Mouse (Mus musculus) limb, embryonic 12.5 days (tissue): Measurements from ENCODE around the gene Skil. TPM values are rescaled to one million over a fixed set of nuclear protein-coding genes. Genes with fewer than 3 reads are reported as not detected.
A peak's percentile ranks its signal among the peaks of the same experiment; 100 is the strongest.

Experiments
- ATAC-seq: fragments of 200-750 bp; cut with Nextera tagmentation; 2 replicates; pipeline ENCODE4 v1.8.0; 2017; ENCODE audit warnings: low read depth, moderate TSS enrichment; ENCODE audit not compliant: insufficient number of reproducible peaks, insufficient read depth, low FRiP score, low TSS enrichment
- H3K27ac ChIP-seq: fragments of 300-500 bp; sonication (generic); 2 replicates; pipeline ENCODE4 v1.5.1; 2016; ENCODE audit warnings: mild to moderate bottlenecking, moderate library complexity
- H3K27me3 ChIP-seq: fragments of 300-500 bp; sonication (generic); 2 replicates; pipeline ENCODE4 v1.6.1; 2016; ENCODE audit warnings: mild to moderate bottlenecking, moderate library complexity
- H3K36me3 ChIP-seq: fragments of 300-500 bp; sonication (generic); 2 replicates; pipeline ENCODE4 v1.6.1; 2016; ENCODE audit warnings: mild to moderate bottlenecking, moderate library complexity
- H3K4me1 ChIP-seq: fragments of 300-500 bp; sonication (generic); replicated peaks from 2 replicates; pipeline ENCODE4 v1.6.1; 2016
- H3K4me2 ChIP-seq: fragments of 300-500 bp; sonication (generic); 2 replicates; pipeline ENCODE4 v1.6.1; 2016; ENCODE audit warnings: mild to moderate bottlenecking, moderate library complexity
- H3K4me3 ChIP-seq: fragments of 300-500 bp; sonication (generic); replicated peaks from 2 replicates; pipeline ENCODE4 v1.5.1; 2016; ENCODE audit warnings: mild to moderate bottlenecking
- H3K9ac ChIP-seq: fragments of 300-500 bp; sonication (generic); replicated peaks from 2 replicates; pipeline ENCODE4 v1.6.1; 2016; ENCODE audit warnings: mild to moderate bottlenecking, moderate library complexity
- H3K9me3 ChIP-seq: fragments of 300-500 bp; sonication (generic); 2 replicates; pipeline ENCODE4 v1.6.1; 2016; ENCODE audit warnings: mild to moderate bottlenecking, moderate library complexity
- WGBS: fragments of 180-500 bp; shearing (Covaris S2); methylation state at CpG from one replicate; pipeline ENCODE4 v1.1.7; 2016; 5-methylcytosine and 5-hydroxymethylcytosine counted together
- polyA plus RNA-seq: library from polyadenylated mRNA; unstranded; fragments of >200 nt; fragmentation: Nextera tagmentation; extraction: Ambion mirVana; gene quantifications from 2 replicates; pipeline ENCODE4 v1.2.1, GENCODE M21; 2016

Gene Skil
- polyA plus RNA-seq, 1 experiment from 2014 or later = 36.2 TPM

DNA sequence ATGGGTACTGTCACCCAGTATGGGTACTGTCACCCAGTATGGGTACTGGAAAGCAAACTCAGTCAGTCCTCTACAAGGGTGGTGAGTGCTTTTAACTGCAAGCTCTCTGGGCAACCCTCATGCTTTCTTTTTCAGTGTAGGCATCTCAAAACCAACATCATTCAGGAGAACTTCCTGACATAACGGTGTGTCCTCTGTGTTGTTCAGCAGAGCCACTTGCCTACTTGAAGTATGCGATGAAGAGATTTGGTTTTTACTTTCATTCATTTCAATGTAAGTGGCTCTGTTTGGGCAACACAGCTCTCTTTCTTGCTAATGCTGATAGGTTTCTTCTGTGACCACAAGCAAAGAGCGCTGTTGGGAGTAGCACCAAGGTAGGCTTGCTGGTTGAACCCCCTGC, 9.9 kb upstream of the Skil start:
- no peak overlapping the region for H3K27ac ChIP-seq
- H3K36me3 ChIP-seq = no peaks in the 10 kb centered on the region
- WGBS = 92% methylated on average over 3 of the region's 3 CpGs
- H3K9ac ChIP-seq = no peak overlapping the region
- H3K4me2 ChIP-seq = no peak overlapping the region
- H3K27me3 ChIP-seq = no peaks in the 10 kb centered on the region
- H3K9me3 ChIP-seq = no peaks in the 10 kb centered on the region
- no peak overlapping the region for H3K4me3 ChIP-seq
- ATAC-seq = no peak
- H3K4me1 ChIP-seq = peaks cover 16% of the 10 kb centered on the region

DNA sequence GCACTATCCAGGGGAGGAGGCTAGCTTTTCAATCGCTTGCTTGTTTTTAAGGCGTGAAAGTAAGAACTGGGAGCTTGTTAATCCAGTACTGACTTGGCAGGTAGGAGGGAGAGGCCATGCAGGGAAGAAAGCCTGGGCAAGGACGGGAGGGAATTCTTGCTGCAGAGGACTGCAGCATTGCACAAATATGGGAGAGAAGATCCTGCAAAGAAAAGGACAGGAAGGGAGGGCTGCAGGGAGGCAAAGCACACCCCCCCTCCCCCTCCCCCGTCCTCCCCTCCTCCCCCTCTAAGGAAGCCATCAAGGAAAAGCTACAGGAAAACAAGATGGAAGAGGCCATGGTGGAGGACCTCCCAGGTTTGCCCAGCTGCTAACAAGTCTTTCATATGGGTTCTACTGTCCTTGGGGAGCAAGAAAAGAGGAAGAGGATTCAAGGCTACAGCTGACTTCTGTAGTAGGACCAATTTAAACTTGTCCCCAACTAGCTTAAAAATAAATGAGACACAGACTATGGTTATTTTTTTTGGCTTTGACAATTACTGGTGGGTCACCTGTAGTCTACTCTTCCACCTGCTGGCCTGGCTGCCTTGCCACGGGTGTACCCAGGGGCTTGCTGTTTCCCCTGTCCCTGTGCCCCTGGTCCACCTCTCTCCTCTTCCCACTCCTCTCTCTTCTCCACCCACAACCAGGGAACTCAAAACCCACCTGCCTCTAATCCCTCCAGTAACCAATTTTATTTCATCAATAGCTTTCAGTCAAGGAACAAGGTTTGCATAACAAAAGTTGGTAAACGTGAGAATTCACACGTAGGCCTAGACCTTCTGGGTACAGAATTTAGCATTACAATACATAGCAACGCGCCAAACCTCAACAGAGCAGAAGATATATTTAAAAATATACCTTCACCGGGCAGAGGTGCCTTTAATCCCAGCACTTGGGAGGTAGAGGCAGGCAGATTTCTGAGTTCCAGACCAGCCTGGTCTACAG, 5.8 kb upstream of the Skil start:
- Histone ChIP-seq H3K9me3 (no peaks in the 10 kb centered on the region), H3K36me3 (no peaks in the 10 kb centered on the region), H3K9ac (no peak overlapping the region), H3K4me3 (no peak overlapping the region), H3K4me1 (peaks cover 13% of the 10 kb centered on the region), H3K27me3 (no peaks in the 10 kb centered on the region), H3K4me2 (no peak overlapping the region), H3K27ac (peak overlapping the region; percentile 35; the same call in 1 of the 2 replicates)
- WGBS = 48% methylated on average over 9 of the region's 10 CpGs
- ATAC-seq = no peak

DNA sequence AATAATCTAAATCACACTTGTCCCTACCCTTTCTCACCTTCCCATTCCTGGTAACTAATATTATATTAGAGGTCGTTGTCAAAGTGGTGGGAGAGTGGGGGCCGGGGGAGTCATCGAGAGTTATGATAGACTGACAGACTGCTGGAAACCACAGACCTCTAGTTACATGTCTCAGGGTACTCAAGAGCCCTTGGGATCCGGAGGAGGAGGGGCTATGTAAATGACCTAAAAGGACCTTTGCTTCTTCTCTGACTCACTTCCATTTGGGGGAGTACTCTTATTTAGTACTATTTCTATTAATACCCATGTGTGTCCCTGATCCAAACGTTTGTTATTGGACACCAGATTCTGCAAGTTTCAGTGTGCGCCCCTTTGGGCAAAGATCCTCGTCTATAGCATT, 4.9 kb upstream of the Skil start:
- Histone ChIP-seq H3K4me2 (no peak overlapping the region), H3K4me1 (peaks cover 9% of the 10 kb centered on the region), H3K4me3 (no peak overlapping the region), H3K9me3 (no peaks in the 10 kb centered on the region), H3K27ac (no peak overlapping the region), H3K9ac (no peak overlapping the region), H3K27me3 (no peaks in the 10 kb centered on the region), H3K36me3 (no peaks in the 10 kb centered on the region)
- ATAC-seq = no peak
- 63% methylated on average over 7 of the region's 7 CpGs for WGBS

DNA sequence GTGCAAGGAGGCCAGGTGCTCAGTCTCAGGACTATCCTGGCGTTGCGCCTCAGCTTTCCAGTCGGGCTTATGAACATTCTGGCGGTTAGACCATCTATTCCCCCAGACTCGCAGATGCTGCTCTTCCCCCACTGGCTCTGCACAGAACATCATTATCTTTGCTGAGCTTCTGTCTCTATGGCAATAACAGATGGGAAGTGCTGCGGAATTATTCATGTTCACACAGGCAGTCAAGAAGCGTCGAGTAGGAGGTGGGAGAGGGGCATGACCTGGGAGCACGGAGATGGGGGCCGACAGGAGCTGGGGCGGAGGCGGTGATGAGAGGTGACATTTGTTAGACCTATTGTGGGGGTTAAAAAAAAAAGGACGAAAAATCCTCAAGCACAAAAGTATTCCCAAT, 1.7 kb upstream of the Skil start:
- Histone ChIP-seq H3K9me3 (no peaks in the 10 kb centered on the region), H3K4me1 (peaks cover 26% of the 10 kb centered on the region), H3K9ac (0 out of 2 replicates have a peak overlapping the region, but pooled peaks have one; percentile 34), H3K27me3 (no peaks in the 10 kb centered on the region), H3K4me3 (peak overlapping the region; percentile 95), H3K27ac (peak overlapping the region; percentile 99), H3K36me3 (peaks cover 11% of the 10 kb centered on the region), H3K4me2 (peak overlapping the region; percentile 74)
- no peak for ATAC-seq
- 2% methylated on average over 13 of the region's 13 CpGs for WGBS

DNA sequence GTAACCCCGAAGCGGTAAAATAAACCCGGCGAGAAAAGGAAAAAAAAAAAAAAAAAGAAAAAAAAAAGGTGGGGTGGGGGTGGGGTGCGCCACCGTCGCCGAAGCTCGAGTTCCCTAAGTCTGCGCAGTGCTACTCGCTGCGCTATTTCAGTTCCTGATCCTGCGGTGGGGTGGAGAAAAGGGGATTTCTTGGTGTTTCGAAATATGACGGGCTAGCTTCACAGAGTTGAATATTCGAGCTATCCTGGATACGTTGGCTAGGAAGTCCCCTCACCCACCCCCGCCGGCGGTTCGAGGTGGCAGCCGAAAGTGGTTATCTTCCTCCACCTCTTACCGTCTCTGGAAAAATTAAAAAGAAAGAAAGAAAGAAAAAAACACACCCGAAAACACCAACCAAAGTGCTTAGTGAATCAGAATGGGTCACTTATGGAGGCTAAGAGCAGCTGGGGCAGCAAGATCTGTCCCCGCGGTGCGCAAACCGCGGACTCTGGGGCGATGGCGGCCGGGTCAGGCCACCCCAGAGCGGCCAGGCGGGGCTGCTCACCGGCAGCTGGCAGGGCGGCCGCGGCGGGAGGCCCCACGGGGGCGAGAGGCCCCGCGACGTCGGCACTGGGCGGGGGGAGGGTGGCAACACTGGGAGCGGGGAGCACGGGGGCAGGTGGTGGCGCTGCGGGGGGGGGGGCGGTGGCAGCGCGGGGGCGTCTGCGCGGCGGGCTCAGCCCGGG, 1.1 kb upstream of the Skil start:
- ATAC-seq = peak; percentile 37
- Histone ChIP-seq H3K27ac (peak overlapping the region; percentile 99), H3K9ac (peak overlapping the region; percentile 94), H3K4me3 (peak overlapping the region; percentile 95), H3K27me3 (no peaks in the 10 kb centered on the region), H3K4me1 (peaks cover 29% of the 10 kb centered on the region), H3K36me3 (peaks cover 15% of the 10 kb centered on the region), H3K9me3 (no peaks in the 10 kb centered on the region), H3K4me2 (peak overlapping the region; percentile 74)
- under 1% methylated on average over 40 of the region's 58 CpGs for WGBS

DNA sequence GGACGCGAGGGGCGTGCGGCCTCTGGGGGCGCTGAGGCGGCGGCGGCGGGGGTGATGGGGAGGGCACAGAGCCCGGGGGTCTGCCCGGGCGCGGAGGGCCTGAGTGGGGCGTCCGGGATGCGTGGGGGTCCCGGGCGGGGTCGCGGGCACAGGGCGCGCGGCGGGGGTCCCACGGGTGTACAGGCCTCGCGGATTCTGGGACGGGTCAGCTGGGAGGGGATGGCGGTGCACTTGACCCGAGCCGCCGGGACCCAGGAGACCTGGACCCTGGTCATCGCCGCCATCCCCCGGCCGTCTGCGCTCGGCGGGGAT, 277 bp downstream of the Skil start:
- Histone ChIP-seq H3K27ac (peak overlapping the region; percentile 99), H3K4me1 (peaks cover 36% of the 10 kb centered on the region), H3K36me3 (peaks cover 15% of the 10 kb centered on the region), H3K4me2 (peak overlapping the region; percentile 74), H3K9ac (peak overlapping the region; percentile 94), H3K27me3 (no peaks in the 10 kb centered on the region), H3K9me3 (no peaks in the 10 kb centered on the region), H3K4me3 (peak overlapping the region; percentile 95)
- WGBS = under 1% methylated on average over 39 of the region's 39 CpGs
- 0 out of 2 replicates have a peak, but pooled peaks have one; percentile 16 for ATAC-seq

DNA sequence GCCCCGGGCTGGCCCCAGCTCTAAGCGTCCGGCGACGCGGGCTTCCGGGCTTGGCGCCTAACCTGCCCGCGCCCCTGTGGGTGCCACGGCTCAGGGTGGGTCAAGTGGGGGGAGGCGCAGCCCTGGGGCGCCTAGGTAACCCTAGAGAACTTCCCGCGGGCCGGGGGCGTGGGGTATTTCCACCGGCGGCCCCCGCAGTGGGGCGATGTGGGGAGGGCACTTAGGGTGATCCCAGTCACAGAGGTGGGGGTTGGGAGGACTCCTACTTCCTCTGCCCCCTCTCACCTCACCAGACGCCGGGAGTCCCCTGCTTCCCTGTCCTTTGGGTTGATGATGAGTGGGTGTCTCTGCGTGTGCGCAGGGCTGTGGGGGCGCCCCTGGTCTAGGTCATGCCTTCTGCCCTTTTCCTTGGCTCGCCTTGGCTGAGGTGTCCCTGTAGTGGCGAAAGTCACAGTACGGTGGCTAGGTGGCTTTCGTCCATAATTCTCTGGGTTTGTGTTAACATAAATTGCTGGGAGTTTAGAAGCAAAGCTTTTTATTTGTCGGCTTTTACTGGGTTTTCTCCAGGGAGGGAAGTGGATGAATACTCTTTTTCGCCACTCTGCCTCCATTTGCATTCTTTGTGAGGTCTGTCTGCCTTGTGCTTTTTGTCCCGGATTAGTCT, 765 bp downstream of the Skil start:
- peaks cover 38% of the 10 kb centered on the region for H3K4me1 ChIP-seq
- H3K27ac ChIP-seq = peak overlapping the region; percentile 99
- peak overlapping the region; percentile 94 for H3K9ac ChIP-seq
- no peaks in the 10 kb centered on the region for H3K27me3 ChIP-seq
- H3K9me3 ChIP-seq = no peaks in the 10 kb centered on the region
- peak; percentile 0; the same call in 1 of the 2 replicates for ATAC-seq
- peak overlapping the region; percentile 95 for H3K4me3 ChIP-seq
- H3K36me3 ChIP-seq = peaks cover 15% of the 10 kb centered on the region
- WGBS = under 1% methylated on average over 33 of the region's 33 CpGs
- peak overlapping the region; percentile 74 for H3K4me2 ChIP-seq

DNA sequence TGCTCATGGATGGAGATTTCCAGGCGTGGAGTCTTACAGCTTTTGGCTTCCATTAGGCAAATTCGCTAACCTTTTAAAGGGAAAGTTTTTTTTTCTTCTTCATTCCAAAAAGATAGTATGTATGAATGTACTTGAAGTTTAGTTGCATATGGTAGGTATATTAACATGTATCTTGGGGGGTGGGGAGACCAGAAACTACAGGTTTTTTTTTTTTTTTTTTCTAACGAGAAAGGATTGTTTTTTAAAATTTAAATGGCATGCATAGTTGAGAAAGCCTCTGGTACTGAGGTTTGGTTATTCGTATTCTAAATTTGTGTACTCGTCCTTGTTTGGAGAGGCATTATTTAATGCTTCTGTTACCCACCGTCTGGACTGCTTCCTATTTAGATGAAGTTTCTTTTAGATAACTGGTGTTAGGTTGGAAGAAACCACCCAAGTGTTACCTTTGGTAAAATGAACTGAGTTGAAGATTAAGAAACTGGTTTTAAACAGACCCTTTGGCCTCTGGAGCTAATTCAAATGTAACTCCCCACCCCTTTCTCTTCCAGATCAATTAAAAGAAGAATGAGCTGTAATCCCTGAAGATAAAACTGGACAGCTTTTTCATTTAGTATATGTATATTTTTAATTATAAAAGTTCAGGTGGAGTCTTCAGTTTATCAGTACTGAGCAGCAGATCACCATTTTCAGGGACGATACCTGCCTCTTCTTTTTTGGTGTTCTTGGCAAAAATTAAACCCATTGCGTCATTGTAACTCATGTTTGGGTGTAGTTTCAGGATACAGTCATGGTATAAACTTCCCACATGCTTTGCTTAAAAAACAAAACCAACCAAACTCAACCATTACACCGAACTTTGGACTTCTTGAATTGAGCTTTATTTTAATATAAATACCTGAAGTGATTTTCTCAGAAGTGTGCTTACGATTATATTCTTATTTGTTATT, 1.6 kb downstream of the Skil start:
- Histone ChIP-seq H3K36me3 (peaks cover 16% of the 10 kb centered on the region), H3K9ac (peak overlapping the region; percentile 94), H3K27me3 (no peaks in the 10 kb centered on the region), H3K9me3 (no peaks in the 10 kb centered on the region), H3K4me3 (peak overlapping the region; percentile 95), H3K27ac (peak overlapping the region; percentile 99), H3K4me2 (peak overlapping the region; percentile 74), H3K4me1 (peaks cover 45% of the 10 kb centered on the region)
- WGBS = 40% methylated on average over 10 of the region's 10 CpGs
- no peak for ATAC-seq

DNA sequence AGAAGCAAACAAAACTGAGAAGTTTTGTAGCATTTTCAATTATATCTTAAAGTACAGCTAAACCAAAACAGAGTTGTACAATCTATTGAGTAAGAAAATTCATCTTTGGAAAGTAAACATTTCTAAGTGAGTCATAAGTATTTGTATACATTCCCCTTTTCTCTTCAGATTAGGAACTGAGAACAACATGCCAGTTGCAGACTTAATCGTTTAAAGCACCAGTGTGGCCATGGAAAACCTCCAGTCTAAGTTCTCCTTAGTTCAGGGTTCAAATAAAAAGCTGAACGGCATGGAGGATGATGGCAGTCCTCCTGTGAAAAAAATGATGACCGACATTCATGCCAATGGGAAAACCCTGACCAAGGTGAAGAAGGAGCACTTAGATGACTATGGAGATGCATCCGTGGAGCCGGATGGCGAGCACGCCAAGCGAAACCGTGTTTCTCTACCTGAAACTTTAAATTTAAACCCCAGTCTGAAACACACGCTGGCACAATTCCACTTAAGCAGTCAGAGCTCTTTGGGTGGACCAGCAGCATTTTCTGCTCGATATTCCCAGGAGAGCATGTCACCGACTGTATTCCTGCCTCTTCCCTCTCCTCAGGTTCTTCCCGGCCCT, 2.4 kb downstream of the Skil start:
- no peak for ATAC-seq
- 0 out of 2 replicates have a peak overlapping the region, but pooled peaks have one; percentile 13 for H3K4me3 ChIP-seq
- H3K4me2 ChIP-seq = peak overlapping the region; percentile 40
- peaks cover 50% of the 10 kb centered on the region for H3K4me1 ChIP-seq
- no peaks in the 10 kb centered on the region for H3K27me3 ChIP-seq
- H3K9me3 ChIP-seq = no peaks in the 10 kb centered on the region
- WGBS = 84% methylated on average over 13 of the region's 13 CpGs
- H3K9ac ChIP-seq = no peak overlapping the region
- peaks cover 18% of the 10 kb centered on the region for H3K36me3 ChIP-seq
- H3K27ac ChIP-seq = no peak overlapping the region

DNA sequence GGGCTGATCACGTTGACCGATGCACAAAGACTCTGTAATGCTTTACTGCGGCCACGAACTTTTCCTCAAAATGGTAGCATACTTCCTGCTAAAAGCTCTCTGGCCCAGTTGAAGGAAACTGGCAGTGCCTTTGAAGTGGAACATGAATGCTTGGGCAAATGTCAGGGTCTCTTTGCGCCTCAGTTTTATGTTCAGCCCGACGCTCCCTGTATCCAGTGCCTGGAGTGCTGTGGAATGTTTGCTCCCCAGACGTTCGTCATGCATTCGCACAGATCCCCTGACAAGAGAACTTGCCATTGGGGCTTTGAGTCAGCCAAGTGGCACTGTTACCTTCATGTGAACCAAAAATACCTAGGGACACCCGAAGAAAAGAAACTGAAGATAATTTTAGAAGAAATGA, 3.1 kb downstream of the Skil start:
- H3K4me3 ChIP-seq = peak overlapping the region; percentile 13; the same call in 1 of the 2 replicates
- H3K36me3 ChIP-seq = peaks cover 18% of the 10 kb centered on the region
- H3K27me3 ChIP-seq = no peaks in the 10 kb centered on the region
- no peak overlapping the region for H3K27ac ChIP-seq
- 57% methylated on average over 11 of the region's 11 CpGs for WGBS
- H3K9ac ChIP-seq = no peak overlapping the region
- peak overlapping the region; percentile 40 for H3K4me2 ChIP-seq
- H3K4me1 ChIP-seq = peaks cover 49% of the 10 kb centered on the region
- no peaks in the 10 kb centered on the region for H3K9me3 ChIP-seq
- no peak for ATAC-seq
